Mouse (Mus musculus) cerebellum, adult 2 months (tissue): Measurements from ENCODE around the gene Agap2. TPM values are rescaled to one million over a fixed set of nuclear protein-coding genes. Genes with fewer than 3 reads are reported as not detected.

Experiments used
- DNase-seq, 2 experiments: peaks; one replicate each; pipeline ENCODE4 v3.0.0; 2021
- H3K27ac ChIP-seq: fragments of 200-500 bp; 2 replicates; pipeline ENCODE4 v1.5.1; 2012; ENCODE audit warnings: low read length, control low read depth, inconsistent platforms; ENCODE audit not compliant: insufficient read depth
- H3K27me3 ChIP-seq: fragments of 200-500 bp; 2 replicates; pipeline ENCODE4 v1.6.1; 2012; ENCODE audit warnings: inconsistent platforms, mild to moderate bottlenecking, low read length, moderate library complexity; ENCODE audit not compliant: control insufficient read depth, insufficient read depth
- H3K4me1 ChIP-seq: fragments of 200-500 bp; 2 replicates; pipeline ENCODE4 v1.6.1; 2011; ENCODE audit warnings: low read length; ENCODE audit not compliant: control insufficient read depth, insufficient read depth
- H3K4me3 ChIP-seq: fragments of 200-500 bp; replicated peaks from 2 replicates; pipeline ENCODE3; 2011; ENCODE audit warnings: mild to moderate bottlenecking, low read depth, low read length, control low read depth; ENCODE audit not compliant: insufficient read depth
- CTCF ChIP-seq: fragments of 200-500 bp; IDR thresholded peaks from 2 replicates; pipeline ENCODE4 v1.5.1; 2011; ENCODE audit warnings: low read depth, mild to moderate bottlenecking, control low read depth, low read length, moderate library complexity, borderline replicate concordance; ENCODE audit not compliant: insufficient read depth
- POLR2A ChIP-seq: fragments of 200-500 bp; IDR thresholded peaks from 2 replicates; pipeline ENCODE4 v1.6.1; 2011; ENCODE audit warnings: low read length, control low read depth, borderline replicate concordance; ENCODE audit not compliant: insufficient read depth
- WGBS: fragments of 180-500 bp; shearing (Covaris S2); methylation state at CpG from one replicate; pipeline ENCODE4 v1.1.7; 2018; 5-methylcytosine and 5-hydroxymethylcytosine counted together
- polyA plus RNA-seq: library from polyadenylated mRNA; depleted of rRNA; stranded (reverse); fragments of >200 nt; gene quantifications from 2 replicates; pipeline ENCODE4 v1.2.3, GENCODE M21; 2012; rRNA removed

Gene Agap2
- polyA plus RNA-seq = 99.5 and 109 TPM in 2 replicates

- peaks cover 13% of the 10 kb centered on the region for H3K4me1 ChIP-seq
- TF ChIP-seq POLR2A = no peak
- no peak for TF ChIP-seq CTCF
- no peak for DNase-seq
- WGBS = 72% methylated on average over 9 of the region's 9 CpGs
- no peak within 1 kb of the TSS for H3K27ac ChIP-seq
- no peak within 1 kb of the TSS for H3K4me3 ChIP-seq
- no peaks in the 10 kb centered on the region for H3K27me3 ChIP-seq
Observed at GRCm38 (mm10) chr10:127075080-127075479, at the start of gene Agap2. Gene Agap2, plus strand, starts transcription at chr10:127075284.

GRCm38 (mm10) chr10:127030336-127031296 is 44.5 kb upstream of the Agap2 start, which contains the start of gene Tsfm:
Gene Tsfm, minus strand, starts transcription at chr10:127030840.
- H3K27me3 ChIP-seq = no peaks in the 10 kb centered on the region
- no peak within 1 kb of the TSS for H3K27ac ChIP-seq
- DNase-seq = peak; percentile 91 to 94
- WGBS = 5% methylated on average over 56 of the region's 56 CpGs
- H3K4me3 ChIP-seq = peak within 1 kb of the TSS; percentile 75
- TF ChIP-seq CTCF = peak; percentile 97
- peak; percentile 78 for TF ChIP-seq POLR2A
- no peaks in the 10 kb centered on the region for H3K4me1 ChIP-seq

- no peak for DNase-seq
- Histone ChIP-seq H3K4me3 (no peak overlapping the region), H3K4me1 (no peaks in the 10 kb centered on the region), H3K27ac (no peak overlapping the region), H3K27me3 (no peaks in the 10 kb centered on the region)
- WGBS = 78% methylated on average over 8 of the region's 8 CpGs
- no peak for TF ChIP-seq POLR2A
- TF ChIP-seq CTCF = no peak
Observed at GRCm38 (mm10) chr10:127033301-127033741, 41.8 kb upstream of the Agap2 start.

- Histone ChIP-seq H3K4me3 (no peak overlapping the region), H3K27me3 (no peaks in the 10 kb centered on the region), H3K4me1 (no peaks in the 10 kb centered on the region), H3K27ac (no peak overlapping the region)
- WGBS = 77% methylated on average over 12 of the region's 12 CpGs
- no peak for TF ChIP-seq CTCF
- TF ChIP-seq POLR2A = no peak
- no peak for DNase-seq
Observed at GRCm38 (mm10) chr10:127036273-127036672, 38.8 kb upstream of the Agap2 start.

GRCm38 (mm10) chr10:127037641-127038040 is 37.4 kb upstream of the Agap2 start:
- Histone ChIP-seq H3K4me3 (no peak overlapping the region), H3K27ac (no peak overlapping the region), H3K27me3 (no peaks in the 10 kb centered on the region), H3K4me1 (no peaks in the 10 kb centered on the region)
- no peak for DNase-seq
- 73% methylated on average over 12 of the region's 12 CpGs for WGBS
- TF ChIP-seq CTCF (no peak), POLR2A (no peak)

GRCm38 (mm10) chr10:127040569-127041214 is 34.4 kb upstream of the Agap2 start:
- DNase-seq = peak in 1 of 2 experiments; percentile 47
- Histone ChIP-seq H3K27ac (no peak overlapping the region), H3K4me3 (peak overlapping the region; percentile 70), H3K27me3 (no peaks in the 10 kb centered on the region), H3K4me1 (no peaks in the 10 kb centered on the region)
- WGBS = under 1% methylated on average over 20 of the region's 20 CpGs
- TF ChIP-seq POLR2A = no peak
- TF ChIP-seq CTCF = no peak

GRCm38 (mm10) chr10:127041274-127041766 is 33.8 kb upstream of the Agap2 start, which contains the start of the genes Mettl1 and Eef1akmt3:
Gene Mettl1, plus strand, starts transcription at chr10:127041414.
Gene Eef1akmt3, minus strand, starts transcription at chr10:127041513.
- Histone ChIP-seq H3K4me1 (no peaks in the 10 kb centered on the region), H3K27ac (no peak within 1 kb of the TSS), H3K4me3 (peak within 1 kb of the TSS; percentile 70), H3K27me3 (no peaks in the 10 kb centered on the region)
- peak in 1 of 2 experiments; percentile 58 for DNase-seq
- TF ChIP-seq CTCF (no peak), POLR2A (no peak)
- WGBS = under 1% methylated on average over 28 of the region's 28 CpGs
